Mouse (Mus musculus): ENCODE data around the gene 1700025G04Rik. TPM values are rescaled to one million over a fixed set of nuclear protein-coding genes. Genes with fewer than 3 reads are reported as not detected.

The 1700025G04Rik gene
- polyA plus RNA-seq, 1 experiment from 2014 or later, result 29.1 TPM

DNA sequence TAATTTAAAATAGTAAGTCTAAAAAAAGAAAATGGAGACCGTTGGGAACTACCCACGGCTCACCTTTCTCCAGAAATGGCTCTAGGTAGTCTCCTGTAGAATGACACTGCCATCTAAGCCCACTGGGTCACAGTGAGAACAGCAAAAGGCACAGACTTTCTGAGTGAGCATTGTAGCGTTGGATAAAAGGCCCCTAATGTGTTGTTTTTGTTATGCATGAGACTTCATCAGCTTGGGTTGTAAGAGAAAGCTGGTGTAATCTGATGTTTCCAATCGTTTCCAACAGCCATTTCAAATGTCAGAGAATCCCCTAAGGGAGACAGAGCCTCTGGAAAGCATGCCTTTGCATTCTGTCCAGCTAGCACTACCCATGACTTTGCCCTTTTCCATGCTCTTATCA lies 19.5 kb downstream of the 1700025G04Rik start:
- H3K27ac ChIP-seq, result no peak overlapping the region
- H3K36me3 ChIP-seq (ENCODE audit: poor library complexity, severe bottlenecking), result no peaks in the 10 kb centered on the region
- no peak overlapping the region for H3K9ac ChIP-seq
- no peaks in the 10 kb centered on the region for H3K9me3 ChIP-seq (replicated peaks)
- H3K27me3 ChIP-seq, result no peaks in the 10 kb centered on the region
- H3K4me1 ChIP-seq, result peaks cover 10% of the 10 kb centered on the region; the same call in 1 of the 2 replicates
- H3K4me2 ChIP-seq, result no peak overlapping the region
- ATAC-seq, result no peak
- WGBS, result 68% methylated on average over 4 of the region's 4 CpGs
- no peak overlapping the region for H3K4me3 ChIP-seq

DNA sequence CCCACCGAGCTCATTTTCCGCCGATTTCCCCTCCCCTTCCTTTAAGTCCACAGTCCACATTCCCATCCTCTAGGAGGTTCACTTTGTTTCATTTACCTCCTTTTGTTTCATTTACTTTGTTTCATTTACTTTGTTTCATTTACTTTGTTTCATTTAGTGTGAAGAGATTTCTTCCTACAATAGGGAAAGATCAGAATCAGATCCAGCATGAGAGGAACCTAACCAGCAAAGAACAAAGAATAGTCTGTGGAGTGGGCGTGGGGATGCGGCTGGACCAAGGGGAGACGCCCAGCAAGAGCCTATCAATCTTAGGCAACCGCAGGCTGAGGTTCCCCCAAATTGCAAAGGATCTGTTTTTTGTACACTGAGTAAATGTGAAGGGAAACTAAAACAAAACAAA lies 20.2 kb downstream of the 1700025G04Rik start:
- no peak overlapping the region for H3K4me2 ChIP-seq
- no peak for ATAC-seq
- H3K4me1 ChIP-seq, result 0 out of 2 replicates have a peak, but pooled peaks cover 9% of the 10 kb centered on the region
- 33% methylated on average over 7 of the region's 7 CpGs for WGBS
- H3K9ac ChIP-seq, result no peak overlapping the region
- no peak overlapping the region for H3K4me3 ChIP-seq
- no peak overlapping the region for H3K27ac ChIP-seq
- no peaks in the 10 kb centered on the region for H3K9me3 ChIP-seq (replicated peaks)
- no peaks in the 10 kb centered on the region for H3K36me3 ChIP-seq (ENCODE audit: poor library complexity, severe bottlenecking)
- H3K27me3 ChIP-seq, result no peaks in the 10 kb centered on the region

DNA sequence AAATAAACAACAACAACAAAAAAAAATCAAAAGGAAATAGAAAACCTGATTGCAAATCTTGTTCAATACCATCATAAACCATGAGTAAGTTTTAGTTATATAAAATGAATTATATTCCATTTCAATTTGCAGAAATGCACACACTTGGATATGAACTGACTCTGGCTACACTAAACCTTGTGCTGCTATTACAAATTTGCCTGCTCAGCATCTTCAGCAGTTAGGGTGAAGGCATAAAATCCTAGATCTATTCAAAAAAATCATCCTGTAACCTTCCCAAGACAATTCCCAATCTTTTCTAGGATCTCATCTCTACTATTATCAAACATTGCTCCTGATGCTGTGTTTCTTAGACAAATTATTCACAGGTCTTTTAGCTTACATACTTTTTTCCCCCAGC lies 22.0 kb downstream of the 1700025G04Rik start:
- no peak for ATAC-seq
- no peak overlapping the region for H3K4me3 ChIP-seq
- no peaks in the 10 kb centered on the region for H3K9me3 ChIP-seq (replicated peaks)
- H3K27ac ChIP-seq, result no peak overlapping the region
- no peak overlapping the region for H3K9ac ChIP-seq
- no peaks in the 10 kb centered on the region for H3K36me3 ChIP-seq (ENCODE audit: poor library complexity, severe bottlenecking)
- peaks cover 15% of the 10 kb centered on the region; the same call in 1 of the 2 replicates for H3K4me1 ChIP-seq
- H3K27me3 ChIP-seq, result no peaks in the 10 kb centered on the region
- no peak overlapping the region for H3K4me2 ChIP-seq

DNA sequence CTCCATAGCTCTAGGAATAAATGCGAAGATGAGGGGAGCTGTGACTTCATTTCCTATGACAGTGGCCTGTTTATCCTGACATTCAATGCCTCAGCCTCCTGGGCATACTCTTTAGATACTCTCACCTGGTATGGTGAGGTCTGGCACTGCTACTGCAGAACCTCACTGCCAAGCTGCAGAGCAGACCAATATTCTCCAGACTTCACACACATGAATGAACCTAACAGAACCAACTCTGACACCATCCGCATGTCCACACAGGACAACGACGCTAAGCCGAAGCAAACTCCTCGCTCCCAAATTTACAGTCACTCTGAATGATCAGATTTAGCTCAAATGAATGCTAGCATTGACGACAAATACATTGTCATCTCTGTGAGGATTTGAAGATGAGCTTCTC lies 24.4 kb downstream of the 1700025G04Rik start:
- ATAC-seq, result no peak
- H3K4me3 ChIP-seq, result no peak overlapping the region
- WGBS, result 97% methylated on average over 7 of the region's 7 CpGs
- no peaks in the 10 kb centered on the region for H3K27me3 ChIP-seq
- no peak overlapping the region for H3K27ac ChIP-seq
- H3K9ac ChIP-seq, result no peak overlapping the region
- H3K4me2 ChIP-seq, result no peak overlapping the region
- peaks cover 10% of the 10 kb centered on the region; the same call in 1 of the 2 replicates for H3K4me1 ChIP-seq
- H3K36me3 ChIP-seq (ENCODE audit: poor library complexity, severe bottlenecking), result 0 out of 2 replicates have a peak, but pooled peaks cover 4% of the 10 kb centered on the region
- H3K9me3 ChIP-seq (replicated peaks), result no peaks in the 10 kb centered on the region

DNA sequence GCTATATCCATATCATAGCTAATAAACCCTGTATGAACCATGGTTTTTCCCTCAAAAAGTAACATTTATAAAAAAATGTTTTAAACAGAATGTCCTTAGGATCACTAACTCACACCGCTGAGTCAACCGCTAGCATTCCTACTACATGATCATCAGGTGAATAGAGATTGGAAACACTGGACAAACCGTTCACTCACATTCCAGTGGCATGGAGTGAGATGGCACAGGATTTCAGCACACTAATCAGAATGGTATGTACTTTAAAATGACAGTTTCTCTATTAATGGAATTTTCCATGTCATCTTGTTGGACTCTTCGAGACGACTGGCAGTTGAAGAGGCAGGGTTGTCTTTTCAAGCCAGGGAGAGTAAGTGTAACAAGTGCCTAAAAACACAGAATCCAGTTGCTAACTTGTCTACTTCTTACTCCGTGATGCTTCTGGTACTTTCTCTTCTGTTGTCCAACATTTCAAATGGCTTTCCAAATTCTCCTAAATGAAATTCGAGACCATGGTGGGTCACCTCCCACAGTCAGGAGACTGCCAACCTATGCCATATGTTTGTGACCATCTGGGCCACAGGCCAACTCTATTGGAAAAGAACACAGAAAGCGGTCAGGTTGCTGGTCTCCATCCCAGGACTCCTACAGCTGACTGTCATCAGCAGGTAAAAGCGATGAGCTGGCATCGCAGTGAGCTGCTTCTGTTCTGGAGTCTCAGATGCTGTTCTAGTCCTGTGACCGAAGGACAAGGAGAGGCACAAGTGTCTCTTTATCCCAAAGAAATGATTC lies 26.4 kb downstream of the 1700025G04Rik start:
- H3K4me2 ChIP-seq, result no peak overlapping the region
- no peak for ATAC-seq

DNA sequence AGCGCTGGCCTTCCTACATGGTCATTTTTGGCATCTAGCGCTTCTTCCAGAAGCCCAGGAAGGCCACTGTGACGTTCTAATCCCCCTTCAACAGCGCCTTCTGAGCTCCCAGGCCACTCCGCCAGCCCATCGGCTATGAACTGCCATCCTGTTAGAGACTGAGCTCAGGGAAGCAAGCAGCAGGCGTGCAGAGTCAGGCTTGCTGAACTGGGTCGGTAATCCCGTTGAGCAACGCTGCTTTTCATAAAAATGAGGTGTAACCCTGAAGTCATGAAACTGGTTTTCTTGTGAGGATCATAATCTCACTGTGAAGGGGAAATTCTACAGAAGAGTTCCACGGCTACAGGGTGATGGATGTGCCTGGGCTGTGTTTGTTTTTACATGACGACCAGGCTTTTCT lies 28.2 kb downstream of the 1700025G04Rik start:
- H3K4me1 ChIP-seq, result peaks cover 6% of the 10 kb centered on the region; the same call in 1 of the 2 replicates
- no peaks in the 10 kb centered on the region for H3K9me3 ChIP-seq (replicated peaks)
- H3K9ac ChIP-seq, result no peak overlapping the region
- H3K4me3 ChIP-seq, result no peak overlapping the region
- H3K36me3 ChIP-seq (ENCODE audit: poor library complexity, severe bottlenecking), result 0 out of 2 replicates have a peak, but pooled peaks cover 4% of the 10 kb centered on the region
- 89% methylated on average over 12 of the region's 12 CpGs for WGBS
- no peak overlapping the region for H3K27ac ChIP-seq
- H3K27me3 ChIP-seq, result no peaks in the 10 kb centered on the region
- no peak overlapping the region for H3K4me2 ChIP-seq
- no peak for ATAC-seq

More for the DNA sequence above, 26.4 kb downstream of the 1700025G04Rik start:
- H3K36me3 ChIP-seq (ENCODE audit: poor library complexity, severe bottlenecking), result 0 out of 2 replicates have a peak, but pooled peaks cover 4% of the 10 kb centered on the region
- 91% methylated on average over 11 of the region's 11 CpGs for WGBS
- no peak overlapping the region for H3K4me3 ChIP-seq
- H3K9me3 ChIP-seq (replicated peaks), result no peaks in the 10 kb centered on the region
- H3K27ac ChIP-seq, result no peak overlapping the region
- no peaks in the 10 kb centered on the region for H3K27me3 ChIP-seq
- H3K4me1 ChIP-seq, result peaks cover 6% of the 10 kb centered on the region; the same call in 1 of the 2 replicates
- H3K9ac ChIP-seq, result no peak overlapping the region

DNA sequence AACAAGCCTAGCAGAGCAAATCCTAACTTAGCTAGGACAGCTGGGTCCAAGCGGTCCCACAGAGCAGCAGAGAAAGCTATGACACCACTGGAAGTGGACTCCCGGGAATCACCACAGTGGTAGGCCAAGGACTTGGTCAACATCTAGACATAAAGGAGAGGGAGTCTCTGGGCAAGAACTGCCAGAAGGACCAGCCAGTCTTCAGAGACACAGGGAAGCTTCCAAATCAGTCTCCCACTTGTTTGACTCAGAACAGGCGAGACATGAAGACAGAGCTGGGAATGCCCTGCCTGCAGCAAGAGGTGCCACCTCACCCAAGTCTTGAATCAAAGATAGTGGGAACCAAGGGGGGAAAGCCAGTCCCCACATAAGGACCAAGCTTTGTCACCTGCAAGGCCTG lies 29.7 kb downstream of the 1700025G04Rik start:
- H3K9ac ChIP-seq, result no peak overlapping the region
- no peaks in the 10 kb centered on the region for H3K9me3 ChIP-seq (replicated peaks)
- H3K36me3 ChIP-seq (ENCODE audit: poor library complexity, severe bottlenecking), result 0 out of 2 replicates have a peak, but pooled peaks cover 4% of the 10 kb centered on the region
- H3K27ac ChIP-seq, result no peak overlapping the region
- whole genome bisulfite sequencing, result 85% methylated on average over 3 of the region's 3 CpGs
- H3K4me2 ChIP-seq, result no peak overlapping the region
- peaks cover 6% of the 10 kb centered on the region; the same call in 1 of the 2 replicates for H3K4me1 ChIP-seq
- no peak for ATAC-seq
- no peak overlapping the region for H3K4me3 ChIP-seq
- H3K27me3 ChIP-seq, result no peaks in the 10 kb centered on the region

DNA sequence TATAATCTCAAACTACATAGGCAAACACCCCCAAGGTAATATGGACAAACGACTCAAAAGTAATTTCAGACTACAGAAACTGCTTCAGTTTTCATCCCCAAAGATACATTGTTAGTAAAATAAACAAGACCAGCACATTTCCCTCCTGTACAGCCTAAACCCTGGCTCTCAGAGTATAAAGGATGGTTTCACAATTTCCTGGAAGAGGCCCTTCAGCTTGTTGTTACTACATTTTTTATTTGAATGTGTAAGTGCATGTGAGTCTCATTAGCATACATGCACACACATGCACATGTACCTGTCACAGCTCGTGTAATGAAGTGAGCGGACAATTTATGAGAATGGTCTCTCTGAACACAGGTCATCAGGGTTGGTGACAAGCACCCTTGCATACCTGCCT lies 31.1 kb downstream of the 1700025G04Rik start:
- H3K9ac ChIP-seq, result no peak overlapping the region
- no peaks in the 10 kb centered on the region for H3K27me3 ChIP-seq
- H3K4me2 ChIP-seq, result no peak overlapping the region
- WGBS, result 91% methylated on average over 3 of the region's 3 CpGs
- no peak overlapping the region for H3K4me3 ChIP-seq
- H3K27ac ChIP-seq, result no peak overlapping the region
- peaks cover 1% of the 10 kb centered on the region; the same call in 1 of the 2 replicates for H3K4me1 ChIP-seq
- ATAC-seq, result no peak
- 0 out of 2 replicates have a peak, but pooled peaks cover 4% of the 10 kb centered on the region for H3K36me3 ChIP-seq (ENCODE audit: poor library complexity, severe bottlenecking)
- H3K9me3 ChIP-seq (replicated peaks), result no peaks in the 10 kb centered on the region

DNA sequence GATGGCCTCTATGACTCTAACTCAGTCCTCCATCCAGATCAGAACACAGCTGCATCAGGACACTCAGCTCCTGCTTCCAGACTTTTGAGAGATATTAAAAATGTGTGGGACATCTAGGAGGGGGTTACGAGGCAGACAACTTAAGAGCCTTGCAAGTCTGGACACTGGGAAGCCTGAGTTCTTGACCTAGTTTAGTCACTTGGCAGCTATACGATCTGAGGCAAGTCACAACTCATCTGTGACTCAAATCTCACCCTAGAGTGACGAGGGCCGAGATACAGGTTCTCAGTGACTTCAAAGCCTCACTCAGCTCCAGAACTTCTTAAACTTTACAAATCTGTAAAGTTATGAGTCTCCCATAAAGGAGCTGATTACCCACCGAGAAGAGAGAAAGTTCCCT lies 36.8 kb downstream of the 1700025G04Rik start:
- H3K27ac ChIP-seq, result no peak overlapping the region
- no peak overlapping the region for H3K4me3 ChIP-seq
- no peaks in the 10 kb centered on the region for H3K36me3 ChIP-seq (ENCODE audit: poor library complexity, severe bottlenecking)
- H3K9me3 ChIP-seq (replicated peaks), result no peaks in the 10 kb centered on the region
- H3K27me3 ChIP-seq, result no peaks in the 10 kb centered on the region
- ATAC-seq, result no peak
- no peak overlapping the region for H3K9ac ChIP-seq
- no peak overlapping the region for H3K4me2 ChIP-seq
- 91% methylated on average over 5 of the region's 5 CpGs for WGBS
- H3K4me1 ChIP-seq, result peaks cover 6% of the 10 kb centered on the region; the same call in 1 of the 2 replicates

DNA sequence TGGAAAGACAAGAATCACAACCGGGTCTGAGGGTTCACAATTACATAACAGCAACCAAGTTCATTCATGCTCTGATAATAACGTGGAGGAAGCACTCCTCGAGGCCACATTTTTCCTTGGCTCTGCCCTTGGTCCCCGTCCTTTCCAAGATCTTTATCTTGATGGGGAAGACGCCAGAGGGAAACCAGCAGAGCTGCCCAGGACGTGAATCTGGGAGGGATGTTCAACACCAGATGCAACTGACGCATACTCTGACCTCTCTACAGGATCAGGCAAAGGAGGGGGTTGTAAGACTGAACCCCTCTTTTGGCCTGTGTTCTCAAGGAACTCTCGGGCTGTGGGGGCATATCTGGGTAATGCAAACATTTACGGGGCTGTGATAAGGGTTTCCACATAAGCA lies 38.1 kb downstream of the 1700025G04Rik start:
- H3K27me3 ChIP-seq, result no peaks in the 10 kb centered on the region
- H3K36me3 ChIP-seq (ENCODE audit: poor library complexity, severe bottlenecking), result no peaks in the 10 kb centered on the region
- no peak for ATAC-seq
- no peak overlapping the region for H3K4me2 ChIP-seq
- peaks cover 13% of the 10 kb centered on the region for H3K4me1 ChIP-seq
- no peaks in the 10 kb centered on the region for H3K9me3 ChIP-seq (replicated peaks)
- H3K27ac ChIP-seq, result no peak overlapping the region
- H3K9ac ChIP-seq, result no peak overlapping the region
- H3K4me3 ChIP-seq, result no peak overlapping the region
- 84% methylated on average over 9 of the region's 9 CpGs for WGBS

DNA sequence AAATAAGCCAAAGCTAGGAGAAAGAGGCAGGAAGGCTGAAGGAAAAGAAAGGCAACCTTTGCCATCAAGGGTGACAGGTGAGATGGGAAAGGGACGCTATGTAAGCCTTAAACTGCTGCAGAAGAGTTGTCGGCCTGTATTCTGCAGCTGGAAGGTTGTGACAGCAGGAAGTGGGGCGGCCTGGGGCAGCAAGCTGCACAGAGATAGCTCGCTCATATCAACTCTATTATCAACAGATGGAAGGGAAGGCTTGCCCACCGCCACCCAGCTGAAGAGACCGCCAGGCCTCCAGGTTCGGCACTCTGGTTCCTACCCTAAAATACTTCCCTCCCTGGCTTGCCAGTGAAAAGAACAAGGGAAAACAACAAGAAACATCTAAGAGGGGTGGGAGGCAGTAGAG lies 39.9 kb downstream of the 1700025G04Rik start:
- H3K27ac ChIP-seq, result no peak overlapping the region
- no peak overlapping the region for H3K4me3 ChIP-seq
- H3K9me3 ChIP-seq (replicated peaks), result no peaks in the 10 kb centered on the region
- H3K4me1 ChIP-seq, result peaks cover 15% of the 10 kb centered on the region
- no peaks in the 10 kb centered on the region for H3K36me3 ChIP-seq (ENCODE audit: poor library complexity, severe bottlenecking)
- no peak overlapping the region for H3K9ac ChIP-seq
- H3K27me3 ChIP-seq, result no peaks in the 10 kb centered on the region
- no peak for ATAC-seq
- WGBS, result 88% methylated on average over 7 of the region's 7 CpGs
- H3K4me2 ChIP-seq, result no peak overlapping the region

DNA sequence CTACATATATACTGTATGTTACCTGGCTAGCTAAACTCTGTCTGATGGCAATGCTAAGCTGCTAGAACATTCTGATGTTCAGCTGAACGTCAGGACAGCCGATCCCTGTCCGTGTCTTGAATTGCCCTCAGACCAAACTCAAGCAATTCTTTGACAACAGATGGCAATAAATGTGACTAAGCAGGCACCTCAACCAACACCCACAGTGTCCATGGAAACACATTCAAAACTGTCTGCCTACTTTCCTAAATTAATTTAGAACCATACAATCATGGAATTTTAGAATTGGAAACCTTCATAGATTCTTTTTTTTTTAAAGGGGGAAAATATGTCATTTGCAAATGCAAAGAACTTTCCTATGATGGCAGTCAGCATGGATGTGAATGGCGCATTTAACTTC lies 41.6 kb downstream of the 1700025G04Rik start:
- no peaks in the 10 kb centered on the region for H3K9me3 ChIP-seq (replicated peaks)
- no peaks in the 10 kb centered on the region for H3K36me3 ChIP-seq (ENCODE audit: poor library complexity, severe bottlenecking)
- no peaks in the 10 kb centered on the region for H3K27me3 ChIP-seq
- H3K4me3 ChIP-seq, result no peak overlapping the region
- no peak overlapping the region for H3K27ac ChIP-seq
- no peak overlapping the region for H3K9ac ChIP-seq
- H3K4me2 ChIP-seq, result no peak overlapping the region
- ATAC-seq, result no peak
- WGBS, result 84% methylated on average over 4 of the region's 4 CpGs
- H3K4me1 ChIP-seq, result peaks cover 15% of the 10 kb centered on the region

Measured in forebrain, embryonic 13.5 days (tissue).